17 mouse cellular contexts compared by ENCODE assay signal in genomic region chr12:87514016-87514415, GRCm38 (mm10). TPM values are rescaled to one million over a fixed set of nuclear protein-coding genes. Genes with fewer than 3 reads are reported as not detected.
"Had no signal": no experiment of that assay in that cellular context is flagged by ENCODE, and none has a peak within 500 bp of the region (broad histone marks: within the 10 kb centered on the region; RNA-seq: fewer than 3 reads in every experiment).

Gene Gm8300, plus strand, starts transcription at chr12:87514316.

RNA-seq across cellular contexts. Expression of gene Gm8300, which starts in this region (rescaled TPM):
- total RNA-seq: heart, postnatal 10 days; heart, postnatal 14 days; heart, postnatal 25 days; heart, postnatal 36 days; heart, postnatal 4 days; hematopoietic stem cell, adult 5-6 weeks; hindbrain, postnatal 0 days; layer of hippocampus, adult 18-20 months; layer of hippocampus, adult 2 months; layer of hippocampus, adult 8-10 months; layer of hippocampus, postnatal 10 days; layer of hippocampus, postnatal 14 days; layer of hippocampus, postnatal 25 days; layer of hippocampus, postnatal 36 days; left cerebral cortex, adult 18-20 months; left cerebral cortex, adult 2 months; left cerebral cortex, adult 8-10 months had no signal
